Mouse (Mus musculus) lung, postnatal 0 days (tissue): ENCODE data around the gene Fam160a2. TPM values are rescaled to one million over a fixed set of nuclear protein-coding genes. Genes with fewer than 3 reads are reported as not detected.
A peak's percentile ranks its signal among the peaks of the same experiment; 100 is the strongest.

Experiments used
- ATAC-seq: fragments of 200-750 bp; cut with Nextera tagmentation; 2 replicates; pipeline ENCODE4 v1.8.0; 2017; ENCODE audit warnings: moderate library complexity
- DNase-seq: peaks from one replicate; pipeline ENCODE4 v3.0.0-alpha.2; 2016; ENCODE audit warnings: low spot score
- H3K27ac ChIP-seq: fragments of 300-500 bp; sonication (generic); 2 replicates; pipeline ENCODE4 v1.5.1; 2014; ENCODE audit warnings: antibody characterized with exemption, mild to moderate bottlenecking, low read length, mixed read lengths
- H3K27me3 ChIP-seq: fragments of 300-500 bp; sonication (generic); replicated peaks from 2 replicates; pipeline ENCODE4 v1.6.1; 2014; ENCODE audit warnings: low read length, mixed read lengths; ENCODE audit not compliant: insufficient read depth
- H3K36me3 ChIP-seq: fragments of 300-500 bp; sonication (generic); 2 replicates; pipeline ENCODE4 v1.6.1; 2014; ENCODE audit warnings: low read length, mixed read lengths; ENCODE audit not compliant: insufficient read depth
- H3K4me1 ChIP-seq: fragments of 300-500 bp; sonication (generic); 2 replicates; pipeline ENCODE4 v1.6.1; 2014; ENCODE audit warnings: antibody characterized with exemption, low read depth, low read length, mixed read lengths; ENCODE audit not compliant: insufficient read depth
- H3K4me2 ChIP-seq: fragments of 300-500 bp; sonication (generic); replicated peaks from 2 replicates; pipeline ENCODE4 v1.6.1; 2014; ENCODE audit warnings: low read depth, mild to moderate bottlenecking, low read length, moderate library complexity, mixed read lengths
- H3K4me3 ChIP-seq: fragments of 300-500 bp; sonication (generic); 2 replicates; pipeline ENCODE4 v1.5.1; 2014; ENCODE audit warnings: low read depth, low read length
- H3K9ac ChIP-seq: fragments of 300-500 bp; sonication (generic); replicated peaks from 2 replicates; pipeline ENCODE4 v1.6.1; 2014; ENCODE audit warnings: low read depth, mild to moderate bottlenecking
- H3K9me3 ChIP-seq: fragments of 300-500 bp; sonication (generic); 2 replicates; pipeline ENCODE4 v1.6.1; 2016; ENCODE audit warnings: low read length, mixed read lengths
- CTCF ChIP-seq: IDR thresholded peaks from 2 replicates; pipeline ENCODE4 v1.5.1; 2016; ENCODE audit warnings: antibody characterized with exemption, mild to moderate bottlenecking
- EP300 ChIP-seq: IDR thresholded peaks from 2 replicates; pipeline ENCODE4 v1.6.1; 2016; ENCODE audit warnings: antibody characterized with exemption, mild to moderate bottlenecking, control low read depth
- WGBS: fragments of 180-500 bp; shearing (Covaris S2); extraction: QIAGEN DNeasy Blood & Tissue Kit; methylation state at CpG from one replicate; pipeline ENCODE4 v1.1.7; 2014; 5-methylcytosine and 5-hydroxymethylcytosine counted together
- polyA plus RNA-seq: library from polyadenylated mRNA; unstranded; fragments of >200 nt; fragmentation: Nextera tagmentation; extraction: Ambion mirVana; gene quantifications from 2 replicates; pipeline ENCODE4 v1.2.1, GENCODE M21; 2015

Gene Fam160a2
- polyA plus RNA-seq, 1 experiment from 2014 or later = 26.0 TPM

- no peaks in the 10 kb centered on the region for H3K9me3 ChIP-seq
- ATAC-seq = no peak
These were observed 32.2 kb upstream of the Fam160a2 start for GRCm38 (mm10) chr7:105432058-105432457.

GRCm38 (mm10) chr7:105426051-105426450 is 26.2 kb upstream of the Fam160a2 start:
- ATAC-seq (no peak), DNase-seq (no peak)
- Histone ChIP-seq H3K36me3 (no peaks in the 10 kb centered on the region), H3K4me2 (peak overlapping the region; percentile 46), H3K9ac (no peak overlapping the region), H3K27me3 (peaks cover 11% of the 10 kb centered on the region), H3K4me3 (peak overlapping the region; percentile 10; the same call in 1 of the 2 replicates), H3K4me1 (no peaks in the 10 kb centered on the region), H3K9me3 (no peaks in the 10 kb centered on the region), H3K27ac (no peak overlapping the region)
- WGBS = 9% methylated on average over 11 of the region's 11 CpGs
- TF ChIP-seq EP300 (no peak), CTCF (no peak)

More at GRCm38 (mm10) chr7:105432058-105432457, 32.2 kb upstream of the Fam160a2 start:
- TF ChIP-seq CTCF (no peak), EP300 (no peak)
- Histone ChIP-seq H3K36me3 (no peaks in the 10 kb centered on the region), H3K27ac (no peak overlapping the region), H3K4me2 (no peak overlapping the region), H3K9ac (no peak overlapping the region), H3K4me3 (no peak overlapping the region), H3K27me3 (no peaks in the 10 kb centered on the region), H3K4me1 (no peaks in the 10 kb centered on the region)
- 18% methylated on average over 1 of the region's 1 CpGs for WGBS
- no peak for DNase-seq

- TF ChIP-seq EP300 (no peak), CTCF (no peak)
- Histone ChIP-seq H3K9ac (no peak within 1 kb of the TSS), H3K36me3 (no peaks in the 10 kb centered on the region), H3K4me2 (peak within 1 kb of the TSS; percentile 46), H3K27ac (no peak within 1 kb of the TSS), H3K9me3 (no peaks in the 10 kb centered on the region), H3K4me1 (no peaks in the 10 kb centered on the region), H3K27me3 (peaks cover 11% of the 10 kb centered on the region), H3K4me3 (peak within 1 kb of the TSS; percentile 10; the same call in 1 of the 2 replicates)
- ATAC-seq (peak; percentile 35; the same call in 1 of the 2 replicates), DNase-seq (no peak)
- 3% methylated on average over 30 of the region's 31 CpGs for WGBS
These were observed 25.7 kb upstream of the Fam160a2 start, which contains the start of gene Cckbr for GRCm38 (mm10) chr7:105425424-105426043. TSS of gene Cckbr (plus strand) at chr7:105425731.

GRCm38 (mm10) chr7:105424368-105424767 is 24.5 kb upstream of the Fam160a2 start:
- H3K9ac ChIP-seq = no peak overlapping the region
- H3K4me3 ChIP-seq = no peak overlapping the region
- H3K9me3 ChIP-seq = no peaks in the 10 kb centered on the region
- no peak overlapping the region for H3K4me2 ChIP-seq
- peaks cover 11% of the 10 kb centered on the region for H3K27me3 ChIP-seq
- TF ChIP-seq CTCF = no peak
- no peak for TF ChIP-seq EP300
- DNase-seq = no peak
- H3K27ac ChIP-seq = no peak overlapping the region
- no peaks in the 10 kb centered on the region for H3K36me3 ChIP-seq
- 15% methylated on average over 5 of the region's 5 CpGs for WGBS
- ATAC-seq = no peak
- no peaks in the 10 kb centered on the region for H3K4me1 ChIP-seq

- no peaks in the 10 kb centered on the region for H3K4me1 ChIP-seq
- WGBS = 8% methylated on average over 2 of the region's 2 CpGs
- DNase-seq (no peak), ATAC-seq (no peak)
- TF ChIP-seq EP300 (no peak), CTCF (no peak)
- no peaks in the 10 kb centered on the region for H3K9me3 ChIP-seq
- peaks cover 5% of the 10 kb centered on the region for H3K27me3 ChIP-seq
- no peak overlapping the region for H3K4me2 ChIP-seq
- H3K36me3 ChIP-seq = no peaks in the 10 kb centered on the region
- H3K4me3 ChIP-seq = no peak overlapping the region
- no peak overlapping the region for H3K27ac ChIP-seq
- no peak overlapping the region for H3K9ac ChIP-seq
These were observed 21.0 kb upstream of the Fam160a2 start for GRCm38 (mm10) chr7:105420903-105421302.

- no peak overlapping the region for H3K4me2 ChIP-seq
- H3K36me3 ChIP-seq = no peaks in the 10 kb centered on the region
- no peak overlapping the region for H3K27ac ChIP-seq
- H3K9me3 ChIP-seq = no peaks in the 10 kb centered on the region
- DNase-seq = no peak
- no peaks in the 10 kb centered on the region for H3K27me3 ChIP-seq
- TF ChIP-seq CTCF (no peak), EP300 (no peak)
- no peak overlapping the region for H3K9ac ChIP-seq
- H3K4me1 ChIP-seq = no peaks in the 10 kb centered on the region
- WGBS = 71% methylated on average over 5 of the region's 5 CpGs
- ATAC-seq = no peak
- no peak overlapping the region for H3K4me3 ChIP-seq
These were observed 18.3 kb upstream of the Fam160a2 start for GRCm38 (mm10) chr7:105418106-105418505.
